Mouse (Mus musculus) C2C12 (cell line): ENCODE results near the gene Nup107.

Experiments used
- CEBPB ChIP-seq: IDR thresholded peaks from one replicate; pipeline ENCODE4 v1.6.1; 2011; ENCODE audit warnings: low read depth, mild to moderate bottlenecking, control low read depth, moderate library complexity
- CTCF ChIP-seq: IDR thresholded peaks from one replicate; pipeline ENCODE4 v1.5.1; 2011; ENCODE audit not compliant: control insufficient read depth, insufficient read depth, insufficient read length
- FOSL1 ChIP-seq: IDR thresholded peaks from one replicate; pipeline ENCODE4 v1.8.0; 2011; ENCODE audit warnings: mild to moderate bottlenecking, low read length; ENCODE audit not compliant: poor library complexity, insufficient read depth, severe bottlenecking
- MAX ChIP-seq: IDR thresholded peaks from one replicate; pipeline ENCODE4 v1.6.1; 2011; ENCODE audit warnings: mild to moderate bottlenecking, control low read depth
- MYOD1 ChIP-seq: IDR thresholded peaks from one replicate; pipeline ENCODE4 v1.6.1; 2011; ENCODE audit warnings: low read depth; ENCODE audit not compliant: control insufficient read depth, insufficient read length
- MYOG ChIP-seq: IDR thresholded peaks from one replicate; pipeline ENCODE4 v1.6.1; 2011; ENCODE audit not compliant: control insufficient read depth, insufficient read length; ENCODE audit errors: extremely low read depth
- USF1 ChIP-seq: IDR thresholded peaks from one replicate; pipeline ENCODE4 v1.6.1; 2011; ENCODE audit warnings: low read depth, mild to moderate bottlenecking, control low read depth, moderate library complexity

GRCm38 (mm10) chr10:117730637-117731203, 61.8 kb downstream of the Nup107 start:
- TF ChIP-seq CTCF, result no peak
- no peak for TF ChIP-seq USF1
- no peak for TF ChIP-seq FOSL1
- no peak for TF ChIP-seq MAX
- no peak for TF ChIP-seq CEBPB
- TF ChIP-seq MYOD1, result no peak
- TF ChIP-seq MYOG, result no peak
